Mouse (Mus musculus) leukemia stem cell, adult 10-12 weeks (primary cell): ENCODE results near the gene Gm21739. TPM values are rescaled to one million over a fixed set of nuclear protein-coding genes. Genes with fewer than 3 reads are reported as not detected.

Experiments used
- polyA plus RNA-seq: library from polyadenylated mRNA; stranded (reverse); fragments of >175 nt; gene quantifications from 2 replicates; pipeline ENCODE4 v1.2.3, GENCODE M21; 2012; ENCODE audit warnings: low replicate concordance

The Gm21739 gene
- not detected in 2 replicates for polyA plus RNA-seq

GRCm38 (mm10) chrY:44264344-44264743 lies at the start of gene Gm21739:
Gm21739 (minus strand) TSS chrY:44264444.

